Mouse (Mus musculus) spleen, adult 2 months (tissue): Measurements from ENCODE around the gene Crybb2.

ENCODE experiments used
- CTCF ChIP-seq: fragments of 200-500 bp; IDR thresholded peaks from 2 replicates; pipeline ENCODE4 v1.5.1; 2011; ENCODE audit warnings: mild to moderate bottlenecking, inconsistent platforms; ENCODE audit not compliant: insufficient read depth, insufficient read length, insufficient replicate concordance; ENCODE audit errors: extremely low read depth
- POLR2A ChIP-seq: fragments of 200-500 bp; IDR thresholded peaks from 2 replicates; pipeline ENCODE4 v1.6.1; 2011; ENCODE audit warnings: low read depth, low read length, inconsistent platforms

DNA sequence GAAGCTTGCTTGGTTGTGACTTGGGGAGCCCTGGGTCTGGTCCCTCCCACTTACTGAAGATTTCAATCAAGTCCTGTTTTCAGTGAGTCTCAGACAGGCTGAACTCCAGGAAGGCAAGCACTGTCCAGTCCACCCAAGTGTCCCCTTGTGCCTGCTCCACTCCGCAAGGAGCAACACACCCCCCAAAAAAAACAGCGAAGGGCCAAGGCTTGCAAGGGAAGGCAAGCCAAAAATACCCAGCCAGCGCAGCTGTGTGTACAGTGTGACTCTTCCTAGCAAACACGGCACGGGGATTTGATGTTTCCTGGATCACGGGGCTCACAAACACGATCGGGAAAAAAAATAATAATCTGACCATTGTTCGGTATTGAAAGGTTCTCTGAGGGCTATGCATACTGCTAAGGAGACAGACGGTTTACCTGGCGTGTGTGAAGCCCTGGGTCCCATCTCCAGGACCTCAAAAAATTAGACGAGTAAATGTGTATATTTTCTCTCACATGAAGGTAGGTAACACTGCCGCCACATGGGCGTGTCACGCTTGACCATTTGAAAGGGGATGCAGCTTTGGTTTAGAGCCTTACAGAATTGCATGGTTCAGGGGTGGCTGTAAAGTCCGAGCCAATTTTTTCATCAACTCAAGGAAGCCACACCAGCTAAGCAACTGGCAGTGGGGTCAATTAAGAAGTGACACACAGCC lies 55.7 kb downstream of the Crybb2 start:
- TF ChIP-seq CTCF = no peak
- no peak for TF ChIP-seq POLR2A
